Mouse (Mus musculus): ENCODE results near the gene Gm30191.

DNA sequence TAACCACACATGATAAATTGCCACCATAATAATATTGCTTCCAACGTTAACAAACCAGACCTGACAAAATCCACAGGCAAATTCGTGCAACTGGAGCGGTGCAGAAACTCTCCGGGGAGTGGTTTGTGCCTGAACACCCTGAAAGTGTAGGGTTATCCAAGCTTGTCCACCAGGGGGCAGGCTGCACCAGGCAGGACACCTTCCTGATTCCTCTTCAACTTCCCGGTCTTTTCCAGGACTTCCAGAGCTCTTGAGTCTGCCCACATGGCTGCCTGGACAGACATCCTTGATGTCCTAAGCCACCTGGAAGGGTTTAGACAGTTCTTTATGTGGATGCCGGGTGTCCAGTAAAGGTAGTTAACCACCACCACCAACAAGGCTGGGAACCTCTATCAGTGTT is 16.5 kb downstream of the Gm30191 start:
- TF ChIP-seq CTCF (IDR thresholded peaks at IDR 0.05; ENCODE audit: borderline replicate concordance, extremely low read depth, insufficient read depth, insufficient read length): peak; percentile 67
- TF ChIP-seq POLR2A (IDR thresholded peaks at IDR 0.05; ENCODE audit: borderline replicate concordance, extremely low read depth, insufficient read depth, insufficient read length, poor library complexity, severe bottlenecking): no peak
